Mouse (Mus musculus): ENCODE measurements around the gene Abr. TPM values are rescaled to one million over a fixed set of nuclear protein-coding genes. Genes with fewer than 3 reads are reported as not detected.
A peak's percentile ranks its signal among the peaks of the same experiment; 100 is the strongest.

Abr gene
- polyA plus RNA-seq, 1 experiment: 54.8 TPM

DNA sequence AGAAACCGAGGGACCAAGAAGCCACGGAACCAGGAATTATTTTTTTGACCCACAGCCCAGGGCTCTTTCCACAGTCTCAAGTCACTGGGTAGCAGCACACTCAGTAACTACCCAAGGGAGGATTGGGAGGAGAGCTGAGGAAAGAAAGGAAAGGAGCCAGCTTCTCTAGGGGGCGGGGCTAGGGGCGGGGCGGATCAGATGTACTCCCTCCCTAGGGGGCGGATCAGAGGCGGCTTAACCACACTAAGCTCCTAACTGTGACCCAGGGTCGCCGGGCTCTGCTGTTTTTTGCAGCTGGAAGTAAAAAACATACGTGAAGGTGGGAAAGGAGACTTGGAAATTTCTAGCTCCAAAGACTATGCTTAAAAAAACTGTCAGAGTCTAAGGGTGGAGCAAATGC, 175.9 kb downstream of the Abr start:
- no peak overlapping the region for H3K4me3 ChIP-seq (replicated peaks; ENCODE audit: extremely low read depth, low read depth, low read length)
- TF ChIP-seq POLR2A (IDR thresholded peaks at IDR 0.05; ENCODE audit: borderline replicate concordance, extremely low read depth, low read depth, low read length) (no peak), CTCF (IDR thresholded peaks at IDR 0.05; ENCODE audit: insufficient read depth, low read length) (no peak)
- DNase-seq: no peak
- H3K4me1 ChIP-seq (ENCODE audit: control insufficient read depth, insufficient read depth, low read length): no peaks in the 10 kb centered on the region
- WGBS: 22% methylated on average over 10 of the region's 10 CpGs

DNA sequence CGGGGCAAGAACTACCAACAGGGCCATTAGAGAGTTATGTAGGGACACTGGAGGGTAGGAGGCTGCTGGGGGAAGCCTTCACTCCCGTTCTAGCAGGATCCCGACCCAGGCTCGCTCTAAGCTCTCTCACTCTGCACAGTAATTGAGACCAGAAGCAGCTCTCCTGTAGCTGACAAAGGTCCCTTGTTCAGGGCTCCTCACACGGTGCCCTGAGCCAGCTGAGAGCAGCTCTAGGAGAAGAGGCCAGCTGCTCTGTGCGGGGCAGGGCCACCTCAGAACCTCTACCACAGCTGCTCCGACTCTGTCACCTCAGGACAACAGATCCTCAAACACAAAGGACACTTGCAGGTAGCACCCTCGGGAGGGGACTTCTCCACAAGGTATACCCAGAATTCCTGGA, 176.7 kb downstream of the Abr start:
- H3K4me1 ChIP-seq (ENCODE audit: control insufficient read depth, insufficient read depth, low read length): no peaks in the 10 kb centered on the region
- WGBS: 68% methylated on average over 8 of the region's 8 CpGs
- DNase-seq: no peak
- no peak for TF ChIP-seq POLR2A (IDR thresholded peaks at IDR 0.05; ENCODE audit: borderline replicate concordance, extremely low read depth, low read depth, low read length)
- no peak for TF ChIP-seq CTCF (IDR thresholded peaks at IDR 0.05; ENCODE audit: insufficient read depth, low read length)
- H3K4me3 ChIP-seq (replicated peaks; ENCODE audit: extremely low read depth, low read depth, low read length): no peak overlapping the region

DNA sequence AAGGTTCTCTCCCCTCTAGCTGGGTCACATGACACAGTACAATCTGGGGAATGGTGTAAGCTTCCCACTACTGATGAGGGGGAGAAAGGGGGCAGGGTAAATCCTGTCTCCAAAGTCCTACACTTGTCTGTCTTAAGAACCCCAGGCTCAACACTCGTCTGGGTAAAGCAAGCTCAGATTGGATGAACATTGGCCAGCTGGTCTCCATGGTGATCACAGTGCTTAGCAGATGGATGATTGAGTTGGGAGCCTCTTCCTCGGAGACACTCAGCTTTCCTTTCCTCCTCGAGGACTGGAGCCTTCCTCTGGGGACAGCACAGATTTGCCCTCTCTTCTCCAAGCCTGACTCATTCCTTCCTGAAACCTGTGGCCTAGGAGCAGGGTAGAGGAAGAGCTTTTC, 182.4 kb downstream of the Abr start:
- Histone ChIP-seq H3K4me3 (replicated peaks; ENCODE audit: extremely low read depth, low read depth, low read length) (no peak overlapping the region), H3K4me1 (ENCODE audit: control insufficient read depth, insufficient read depth, low read length) (peaks cover 2% of the 10 kb centered on the region; the same call in 1 of the 2 replicates)
- DNase-seq: no peak
- TF ChIP-seq POLR2A (IDR thresholded peaks at IDR 0.05; ENCODE audit: borderline replicate concordance, extremely low read depth, low read depth, low read length) (no peak), CTCF (IDR thresholded peaks at IDR 0.05; ENCODE audit: insufficient read depth, low read length) (no peak)
- 47% methylated on average over 3 of the region's 3 CpGs for WGBS

DNA sequence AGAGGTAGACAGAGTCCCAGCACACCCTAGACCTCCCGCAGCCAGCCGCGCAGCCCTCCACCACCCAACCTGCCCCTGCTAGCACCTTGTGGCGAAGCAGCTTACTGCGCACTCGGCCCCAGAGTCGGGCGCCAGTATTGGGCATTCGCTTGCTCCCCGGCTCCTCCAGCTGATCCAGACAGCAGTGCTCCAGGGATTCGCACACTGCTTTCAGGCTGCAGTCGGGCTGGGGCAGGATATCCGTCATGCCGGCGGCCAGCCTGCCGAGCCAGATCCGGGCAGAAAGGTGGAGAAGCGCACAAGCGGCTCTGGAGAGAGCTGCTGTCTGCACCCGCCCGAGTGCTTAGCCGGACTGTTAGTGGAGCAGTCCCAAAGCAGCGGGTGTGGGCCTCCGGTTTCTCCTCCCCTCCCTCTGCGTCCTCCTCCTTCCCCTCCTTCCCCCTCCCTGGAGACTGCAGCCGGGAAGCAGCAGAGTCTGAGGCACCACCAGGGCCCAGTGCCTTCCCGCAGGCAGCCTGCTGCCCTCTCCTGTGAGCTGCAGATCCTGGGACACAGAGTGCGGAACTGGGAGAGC, 185.2 kb downstream of the Abr start:
- peak; percentile 39 for DNase-seq
- WGBS: 21% methylated on average over 28 of the region's 28 CpGs
- peak; percentile 64; the same call in 1 of the 2 replicates for TF ChIP-seq POLR2A (IDR thresholded peaks at IDR 0.05; ENCODE audit: borderline replicate concordance, extremely low read depth, low read depth, low read length)
- TF ChIP-seq CTCF (IDR thresholded peaks at IDR 0.05; ENCODE audit: insufficient read depth, low read length): no peak
- H3K4me3 ChIP-seq (replicated peaks; ENCODE audit: extremely low read depth, low read depth, low read length): peak overlapping the region; percentile 54
- peaks cover 2% of the 10 kb centered on the region; the same call in 1 of the 2 replicates for H3K4me1 ChIP-seq (ENCODE audit: control insufficient read depth, insufficient read depth, low read length)

DNA sequence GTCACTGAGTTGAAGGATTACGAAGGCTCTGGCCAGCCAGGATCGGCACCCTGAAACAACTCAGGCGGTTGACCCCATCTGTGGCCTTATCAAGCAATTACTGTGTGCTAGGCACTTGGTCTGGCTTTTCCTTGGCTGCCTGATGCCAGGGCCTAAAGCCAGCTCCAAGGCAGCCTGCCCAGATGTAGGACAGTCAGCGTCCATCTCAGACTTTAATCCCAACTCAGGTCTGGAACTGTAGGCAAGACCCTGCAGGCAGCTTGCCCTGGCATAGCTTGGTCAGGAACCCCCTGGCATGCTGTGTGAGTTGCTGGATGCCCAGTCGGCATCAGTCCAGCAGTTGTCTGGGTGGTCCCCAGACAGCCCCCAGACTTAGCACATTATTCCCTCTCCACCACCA, 186.1 kb downstream of the Abr start:
- Histone ChIP-seq H3K4me3 (replicated peaks; ENCODE audit: extremely low read depth, low read depth, low read length) (peak overlapping the region; percentile 20), H3K4me1 (ENCODE audit: control insufficient read depth, insufficient read depth, low read length) (peaks cover 2% of the 10 kb centered on the region; the same call in 1 of the 2 replicates)
- no peak for TF ChIP-seq CTCF (IDR thresholded peaks at IDR 0.05; ENCODE audit: insufficient read depth, low read length)
- no peak for TF ChIP-seq POLR2A (IDR thresholded peaks at IDR 0.05; ENCODE audit: borderline replicate concordance, extremely low read depth, low read depth, low read length)
- 65% methylated on average over 5 of the region's 5 CpGs for WGBS
- DNase-seq: no peak

DNA sequence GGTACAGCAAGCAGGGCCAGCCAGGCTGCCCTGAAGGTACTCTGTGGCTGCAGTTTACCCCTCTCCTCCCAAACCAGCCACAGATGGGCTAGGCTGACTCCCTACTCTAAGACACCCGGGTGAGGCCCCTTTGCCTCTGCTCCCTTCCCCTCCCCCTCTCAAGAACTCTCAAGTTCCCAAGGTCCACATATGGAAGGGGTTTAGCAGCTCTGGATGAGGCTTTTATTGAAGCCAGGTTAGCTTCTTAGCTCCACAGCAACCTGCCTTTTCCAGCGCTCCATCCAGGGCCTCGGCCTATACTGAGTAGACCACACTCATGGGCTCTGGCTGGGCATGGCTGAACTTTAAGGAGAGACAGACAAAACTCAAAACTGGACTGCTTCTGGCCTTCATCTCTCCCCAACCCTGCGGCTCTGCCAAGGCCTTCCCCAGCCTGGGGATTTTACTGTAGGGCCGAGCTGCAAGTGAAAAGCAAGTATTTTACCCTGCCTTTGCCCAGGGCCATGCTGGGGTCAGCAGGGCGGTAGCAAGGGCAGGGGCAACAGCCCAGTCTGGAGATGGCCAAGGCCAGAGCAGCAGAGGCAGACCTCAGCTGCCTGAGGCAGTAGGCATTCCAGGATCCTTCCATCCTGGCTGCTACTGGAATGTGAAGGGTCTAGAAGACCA, 192.0 kb downstream of the Abr start:
- H3K4me1 ChIP-seq (ENCODE audit: control insufficient read depth, insufficient read depth, low read length): peaks cover 5% of the 10 kb centered on the region
- no peak for DNase-seq
- 76% methylated on average over 6 of the region's 6 CpGs for WGBS
- TF ChIP-seq CTCF (IDR thresholded peaks at IDR 0.05; ENCODE audit: insufficient read depth, low read length): no peak
- no peak for TF ChIP-seq POLR2A (IDR thresholded peaks at IDR 0.05; ENCODE audit: borderline replicate concordance, extremely low read depth, low read depth, low read length)
- no peak overlapping the region for H3K4me3 ChIP-seq (replicated peaks; ENCODE audit: extremely low read depth, low read depth, low read length)

DNA sequence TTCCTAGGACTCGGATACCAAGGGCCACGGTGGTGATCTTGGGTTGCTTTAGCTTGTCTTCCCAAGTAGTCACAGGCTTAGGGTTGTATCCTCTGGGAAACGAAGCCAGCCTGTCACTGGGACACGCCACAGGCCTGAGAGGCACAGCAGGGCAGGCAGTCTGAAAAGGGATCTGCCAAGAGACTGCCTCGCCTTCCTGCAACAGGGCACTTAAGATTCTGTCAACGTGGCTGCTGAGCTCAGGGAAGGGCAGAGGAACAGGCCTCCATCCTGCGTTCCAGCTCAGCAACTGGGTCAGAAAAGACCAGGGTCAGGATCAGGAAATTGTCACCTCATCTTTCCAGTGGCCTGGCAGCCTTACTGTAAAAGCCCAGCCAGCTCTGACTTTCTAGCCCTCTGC, 192.6 kb downstream of the Abr start:
- H3K4me1 ChIP-seq (ENCODE audit: control insufficient read depth, insufficient read depth, low read length): peaks cover 7% of the 10 kb centered on the region
- WGBS: 59% methylated on average over 7 of the region's 7 CpGs
- no peak for DNase-seq
- H3K4me3 ChIP-seq (replicated peaks; ENCODE audit: extremely low read depth, low read depth, low read length): no peak overlapping the region
- no peak for TF ChIP-seq CTCF (IDR thresholded peaks at IDR 0.05; ENCODE audit: insufficient read depth, low read length)
- TF ChIP-seq POLR2A (IDR thresholded peaks at IDR 0.05; ENCODE audit: borderline replicate concordance, extremely low read depth, low read depth, low read length): no peak

DNA sequence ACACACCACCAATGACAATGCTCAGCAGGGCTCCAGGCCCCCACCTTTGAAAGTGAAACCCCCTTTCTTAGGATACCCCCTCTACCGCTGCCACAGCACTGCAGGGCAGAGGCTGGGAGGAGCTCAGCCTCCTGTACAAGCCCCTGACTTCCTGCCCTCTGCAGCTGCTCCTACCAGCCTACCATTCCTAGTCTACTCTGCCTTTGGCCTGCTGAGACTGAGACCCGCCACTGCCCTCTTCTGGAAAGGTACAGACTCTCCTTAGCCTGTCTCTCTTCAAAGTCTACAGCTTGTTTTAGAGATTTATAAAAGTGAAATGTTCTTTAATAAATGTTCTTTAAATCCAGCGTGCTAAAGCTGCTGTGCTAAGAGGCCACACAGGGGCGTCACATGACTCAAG, 193.1 kb downstream of the Abr start:
- 68% methylated on average over 4 of the region's 4 CpGs for WGBS
- H3K4me1 ChIP-seq (ENCODE audit: control insufficient read depth, insufficient read depth, low read length): peaks cover 7% of the 10 kb centered on the region
- no peak for DNase-seq
- H3K4me3 ChIP-seq (replicated peaks; ENCODE audit: extremely low read depth, low read depth, low read length): no peak overlapping the region
- TF ChIP-seq POLR2A (IDR thresholded peaks at IDR 0.05; ENCODE audit: borderline replicate concordance, extremely low read depth, low read depth, low read length) (no peak), CTCF (IDR thresholded peaks at IDR 0.05; ENCODE audit: insufficient read depth, low read length) (no peak)

DNA sequence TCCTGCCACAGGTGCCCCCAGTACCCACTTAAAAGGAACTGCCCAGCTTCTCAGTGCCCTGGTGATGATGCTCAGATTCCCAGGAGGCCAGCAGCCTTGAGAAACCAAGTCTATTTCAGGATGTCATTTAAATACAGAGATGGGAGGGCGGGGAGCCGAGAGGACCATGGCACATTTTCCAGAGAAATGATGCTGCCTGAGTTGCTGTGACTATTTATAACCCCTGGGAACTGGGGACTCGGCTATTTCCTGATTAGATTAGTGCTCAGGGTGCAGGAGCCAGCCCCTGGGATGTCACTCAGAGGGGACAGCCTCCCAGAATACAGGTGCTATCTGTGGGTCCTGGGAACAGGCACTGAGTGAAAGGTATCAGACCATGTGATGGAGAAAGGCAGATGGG, 194.3 kb downstream of the Abr start:
- WGBS: 59% methylated on average over 3 of the region's 3 CpGs
- Histone ChIP-seq H3K4me1 (ENCODE audit: control insufficient read depth, insufficient read depth, low read length) (peaks cover 7% of the 10 kb centered on the region), H3K4me3 (replicated peaks; ENCODE audit: extremely low read depth, low read depth, low read length) (no peak overlapping the region)
- no peak for DNase-seq
- no peak for TF ChIP-seq CTCF (IDR thresholded peaks at IDR 0.05; ENCODE audit: insufficient read depth, low read length)
- no peak for TF ChIP-seq POLR2A (IDR thresholded peaks at IDR 0.05; ENCODE audit: borderline replicate concordance, extremely low read depth, low read depth, low read length)

DNA sequence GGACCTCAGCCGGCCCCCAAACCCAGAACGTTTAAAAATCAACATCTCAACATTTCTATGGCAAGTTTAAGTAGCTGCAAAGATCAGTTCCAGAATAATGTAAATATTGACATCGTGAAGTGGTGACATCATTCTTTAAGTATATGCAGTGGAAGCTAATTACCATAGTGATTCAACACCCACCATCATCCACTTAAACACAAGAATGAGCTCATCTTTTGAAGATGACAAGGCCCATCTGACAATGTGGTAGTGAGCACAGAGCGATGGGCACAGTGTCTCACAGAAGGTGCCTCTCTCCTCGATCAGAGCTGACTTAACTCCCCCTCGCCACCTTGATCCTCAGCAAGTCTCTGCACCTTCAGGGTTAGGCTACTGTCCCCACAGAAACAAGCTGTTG, 196.4 kb downstream of the Abr start:
- Histone ChIP-seq H3K4me1 (ENCODE audit: control insufficient read depth, insufficient read depth, low read length) (peaks cover 7% of the 10 kb centered on the region), H3K4me3 (replicated peaks; ENCODE audit: extremely low read depth, low read depth, low read length) (no peak overlapping the region)
- TF ChIP-seq CTCF (IDR thresholded peaks at IDR 0.05; ENCODE audit: insufficient read depth, low read length) (no peak), POLR2A (IDR thresholded peaks at IDR 0.05; ENCODE audit: borderline replicate concordance, extremely low read depth, low read depth, low read length) (no peak)
- no peak for DNase-seq
- 61% methylated on average over 6 of the region's 6 CpGs for WGBS
